Mouse (Mus musculus): ENCODE data around the gene Igfbp3.

The Igfbp3 gene

DNA sequence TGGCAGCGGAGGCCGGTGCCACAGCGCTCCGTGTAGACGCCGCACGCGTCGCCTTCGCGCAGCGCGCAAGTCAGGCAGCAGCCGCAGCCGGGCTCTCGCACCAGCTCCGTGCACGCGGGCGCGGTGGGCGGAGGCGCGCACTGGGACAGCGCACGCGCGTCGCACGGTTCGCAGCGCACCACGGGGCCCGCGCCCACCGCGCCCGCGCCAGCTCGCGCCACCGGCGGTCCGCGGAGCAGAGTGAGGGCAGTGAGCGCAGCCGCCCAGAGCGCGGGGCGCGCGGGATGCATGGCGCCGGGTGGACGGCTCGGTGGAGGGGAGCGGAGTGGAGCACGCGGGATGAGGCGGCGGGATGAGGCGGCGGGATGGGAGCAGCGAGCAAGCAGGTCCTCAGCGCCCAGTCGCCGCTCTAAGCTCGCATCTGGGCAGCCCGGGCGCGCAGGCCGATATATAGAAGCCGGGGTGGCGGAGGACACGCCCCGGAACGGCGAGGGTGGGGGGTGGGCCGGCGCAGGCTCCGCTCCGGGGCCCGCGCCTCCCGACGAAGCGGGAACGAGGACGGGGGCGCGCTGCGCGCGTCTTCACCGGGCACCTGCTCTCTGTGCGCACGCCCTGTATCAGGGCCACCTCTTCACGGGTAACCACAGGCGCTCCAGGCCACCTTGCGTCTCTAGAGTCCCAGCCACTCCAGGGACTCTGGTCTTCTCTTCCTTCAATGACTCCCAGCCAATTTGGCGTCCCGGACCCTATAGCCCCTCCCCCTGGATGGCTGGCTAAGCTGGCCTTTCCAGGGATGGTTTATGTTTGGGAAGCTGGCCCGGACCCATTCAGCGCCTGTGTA lies at the start of gene Igfbp3:
TSS of gene Igfbp3 (minus strand) at position 423 of the 841 bp plus-strand sequence.
- DNase-seq (ENCODE audit: low spot score): peak; percentile 68

DNA sequence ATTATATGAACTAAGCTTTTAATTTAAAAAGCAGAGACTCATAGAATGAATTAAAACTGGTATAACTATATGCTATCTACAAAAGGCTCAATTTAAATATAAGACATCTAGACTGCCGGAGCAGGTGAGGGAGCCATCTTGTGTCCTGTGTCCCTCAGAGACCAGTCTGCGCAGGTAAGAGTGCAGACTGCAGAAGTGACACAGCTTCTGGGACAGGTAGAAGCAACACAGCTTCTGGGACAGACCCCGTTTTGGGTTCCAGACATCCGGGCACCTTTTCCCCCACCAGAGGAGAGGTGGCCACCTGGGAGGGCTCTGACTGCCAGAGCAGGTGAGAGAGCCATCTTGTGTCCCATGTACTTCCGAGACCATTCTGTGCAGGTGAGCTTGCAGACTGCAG lies 37.1 kb upstream of the Igfbp3 start:
- no peak for DNase-seq (ENCODE audit: low spot score)

DNA sequence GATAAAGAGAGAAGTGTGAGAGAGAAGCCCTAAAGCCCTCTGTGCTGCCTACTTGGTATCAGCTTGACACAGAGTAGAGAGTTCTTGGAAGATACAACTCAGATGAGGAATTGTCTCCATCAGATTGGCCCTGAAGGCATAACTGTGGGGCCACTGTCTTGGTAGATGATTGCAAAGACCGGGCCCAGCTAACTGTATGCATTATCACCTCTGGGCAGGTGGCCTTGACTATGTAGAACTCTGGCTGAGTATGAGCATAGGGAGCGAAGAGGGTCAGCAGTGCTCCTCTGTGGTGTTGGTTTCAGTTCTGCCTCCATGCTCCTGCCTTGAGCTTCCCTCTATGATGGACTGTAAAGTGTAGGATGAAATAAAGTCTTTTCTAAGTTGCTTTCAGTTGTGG lies 36.7 kb upstream of the Igfbp3 start:
- no peak for DNase-seq (ENCODE audit: low spot score)

DNA sequence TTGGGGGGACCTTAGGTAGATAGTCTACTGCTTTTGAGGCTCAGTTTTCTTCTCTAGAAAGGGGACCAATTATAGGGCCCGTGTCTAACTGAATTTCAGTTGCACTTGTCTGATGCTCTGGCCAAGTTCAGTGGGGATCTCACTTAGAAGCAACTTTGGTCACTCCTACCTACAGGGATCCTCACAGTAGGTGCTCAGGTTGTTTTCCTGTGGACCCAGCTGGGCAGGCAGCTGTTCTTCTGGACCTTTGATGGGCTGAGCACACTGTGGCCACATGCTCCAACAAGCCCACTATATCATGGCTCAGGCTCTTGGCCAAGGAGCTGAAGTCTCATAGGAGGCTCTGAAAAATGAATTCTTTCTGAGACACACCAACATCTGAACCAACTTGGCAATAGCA lies 31.1 kb upstream of the Igfbp3 start:
- no peak for DNase-seq (ENCODE audit: low spot score)

DNA sequence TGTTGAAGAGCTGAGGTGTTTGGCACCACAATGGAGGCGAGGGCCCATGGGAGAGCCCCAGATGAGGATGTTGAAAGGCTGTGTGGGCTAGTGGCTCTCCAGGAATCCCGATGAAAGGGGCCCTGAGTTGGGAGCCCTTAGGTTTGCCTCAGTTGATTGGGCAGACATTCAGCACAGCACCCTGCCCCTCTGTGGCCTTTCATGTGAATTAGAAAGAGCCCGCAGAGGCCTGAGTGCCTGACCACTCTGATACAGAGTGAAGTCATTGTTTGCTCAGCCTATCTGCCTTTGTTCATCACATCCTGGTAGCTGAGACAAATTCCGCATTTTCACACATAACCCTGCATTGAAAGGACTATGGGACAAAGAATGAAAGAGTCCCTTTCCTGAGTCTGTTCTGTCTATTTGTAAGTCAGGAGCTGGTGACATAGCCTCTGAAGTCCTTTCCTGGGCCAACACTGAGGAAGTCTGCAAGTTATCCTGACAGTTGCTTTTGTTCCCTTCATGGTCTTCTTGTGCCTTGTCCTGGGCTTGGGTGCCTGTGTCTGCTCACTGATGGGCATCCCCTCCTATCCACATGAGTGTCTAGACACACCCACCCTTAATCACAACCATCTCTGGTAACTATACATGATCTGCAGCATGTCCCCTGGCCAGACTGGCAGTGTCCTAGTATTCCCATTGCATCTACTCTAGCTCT lies 25.5 kb upstream of the Igfbp3 start:
- DNase-seq (ENCODE audit: low spot score): no peak

DNA sequence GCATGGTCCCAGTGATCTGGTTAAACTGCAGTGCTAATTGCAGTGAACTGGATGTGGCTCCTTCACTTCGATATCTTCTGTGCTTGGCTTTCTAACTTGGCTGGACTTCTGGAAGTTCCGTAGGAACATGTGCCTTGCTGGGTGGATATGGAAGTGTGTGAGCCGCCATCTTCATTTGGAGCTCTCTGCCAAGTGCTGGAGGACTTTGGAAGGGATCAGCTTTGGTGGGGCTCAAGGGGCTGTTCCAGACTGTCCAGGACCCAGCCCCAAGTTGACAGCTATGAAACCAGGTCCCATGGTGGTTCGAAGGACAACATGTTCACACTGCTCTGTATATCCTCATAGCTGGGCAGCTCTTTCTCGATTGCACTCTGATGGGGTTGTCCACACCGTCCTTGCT lies 24.8 kb upstream of the Igfbp3 start:
- DNase-seq (ENCODE audit: low spot score): no peak

DNA sequence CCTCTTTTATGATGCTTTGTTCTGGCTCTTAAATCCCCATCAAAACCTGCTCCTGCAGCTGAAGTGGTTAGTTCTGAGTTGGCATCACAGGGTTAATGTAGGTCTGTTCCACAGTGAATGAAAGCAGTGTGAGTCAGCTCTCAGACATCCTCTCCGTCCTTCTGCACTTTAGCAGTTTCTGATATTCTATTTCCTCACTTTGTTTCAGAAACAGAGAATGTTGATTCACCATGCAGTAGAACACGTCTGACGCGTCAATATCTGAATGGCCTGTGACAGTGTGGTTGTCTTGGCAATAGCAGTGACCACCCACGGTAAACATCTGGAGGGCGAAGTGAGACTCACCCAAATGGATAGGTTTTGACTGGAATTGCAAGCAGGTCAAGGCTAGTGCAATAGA lies 24.0 kb upstream of the Igfbp3 start:
- no peak for DNase-seq (ENCODE audit: low spot score)

DNA sequence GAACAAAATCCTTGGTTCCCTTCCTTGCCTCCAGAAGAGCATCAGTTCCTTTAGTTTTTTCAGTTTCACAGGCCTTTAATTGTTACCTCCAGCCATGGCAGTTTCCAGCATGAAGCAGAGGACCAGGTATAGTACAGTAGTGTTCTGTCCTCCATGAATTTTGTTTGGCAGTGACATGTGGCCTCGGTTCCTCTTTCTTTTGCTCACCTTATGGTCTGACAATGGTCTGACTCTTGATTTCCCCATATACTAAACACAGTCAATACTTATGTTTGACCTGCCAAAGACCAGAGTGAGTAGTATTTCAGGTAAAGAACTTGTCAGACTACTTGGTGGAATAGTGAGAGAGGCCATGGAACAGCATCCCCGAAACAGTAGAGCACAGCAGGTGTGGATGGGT lies 23.0 kb upstream of the Igfbp3 start:
- DNase-seq (ENCODE audit: low spot score): no peak

DNA sequence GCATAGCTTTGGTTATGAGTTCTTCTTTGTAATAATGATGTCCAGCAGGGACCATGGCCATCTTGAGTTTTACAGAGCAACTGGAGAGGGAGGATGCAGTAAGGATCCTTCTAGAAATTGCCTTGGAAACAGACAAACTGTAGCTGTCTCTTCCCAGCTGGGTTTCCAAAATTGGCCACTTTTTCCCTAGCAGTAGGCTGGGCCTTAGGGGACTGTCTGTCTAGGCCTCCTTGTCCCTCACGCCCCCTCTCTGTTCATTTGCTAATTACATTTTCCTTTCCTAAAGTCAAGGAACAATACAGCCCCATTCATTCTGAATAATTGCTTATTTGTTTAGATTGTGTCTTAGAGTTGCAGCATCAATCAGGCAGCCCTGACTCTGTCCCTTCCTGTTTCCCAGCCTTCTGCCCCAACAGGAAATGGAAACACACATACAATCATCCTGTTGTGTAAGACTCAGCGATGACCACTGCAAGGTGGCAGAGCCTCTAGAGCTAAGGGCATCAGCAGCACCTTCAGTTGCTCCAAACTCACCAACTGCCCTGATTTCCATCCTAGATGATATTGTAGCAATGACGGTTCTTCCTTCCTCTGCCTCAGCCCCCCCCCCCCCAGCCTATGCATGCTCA lies 21.4 kb upstream of the Igfbp3 start:
- no peak for DNase-seq (ENCODE audit: low spot score)

DNA sequence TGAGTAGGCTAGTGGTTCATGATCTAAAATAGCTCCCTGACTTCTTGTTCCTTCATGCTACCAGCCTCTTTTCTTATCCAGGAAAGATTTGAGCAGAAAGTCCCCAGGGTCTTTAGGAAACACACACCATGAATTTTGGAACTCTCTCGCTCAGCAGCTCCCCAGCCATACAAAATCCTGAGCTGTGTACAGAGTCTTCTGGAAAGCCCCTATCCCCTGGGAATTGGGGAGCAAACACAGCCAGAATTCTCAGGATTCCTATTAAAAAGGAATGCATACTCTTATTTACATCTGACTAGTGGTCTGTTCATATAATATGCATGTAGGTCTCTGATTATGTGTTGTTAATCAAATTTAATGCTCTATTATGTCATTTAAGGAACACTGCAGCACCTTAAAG lies 20.7 kb upstream of the Igfbp3 start:
- DNase-seq (ENCODE audit: low spot score): no peak

DNA sequence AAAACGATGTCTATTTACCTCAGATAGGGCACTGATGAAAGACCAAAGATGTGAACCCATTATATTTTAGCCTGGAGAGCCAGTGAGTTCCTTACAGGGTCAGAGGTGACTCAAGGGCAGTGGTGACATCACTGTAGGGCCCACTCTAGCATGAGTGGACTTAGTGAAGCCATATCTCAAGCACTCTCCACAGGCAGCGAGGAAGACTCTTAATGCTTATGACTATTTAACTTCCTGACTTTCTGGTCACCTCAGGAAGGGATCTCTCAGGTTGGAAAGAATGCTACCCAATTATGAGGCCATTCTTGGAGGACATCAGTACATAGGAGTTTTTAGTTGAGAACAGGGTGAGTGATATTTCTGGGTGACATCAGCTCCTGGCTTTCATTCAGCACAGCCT lies 19.6 kb upstream of the Igfbp3 start:
- no peak for DNase-seq (ENCODE audit: low spot score)

DNA sequence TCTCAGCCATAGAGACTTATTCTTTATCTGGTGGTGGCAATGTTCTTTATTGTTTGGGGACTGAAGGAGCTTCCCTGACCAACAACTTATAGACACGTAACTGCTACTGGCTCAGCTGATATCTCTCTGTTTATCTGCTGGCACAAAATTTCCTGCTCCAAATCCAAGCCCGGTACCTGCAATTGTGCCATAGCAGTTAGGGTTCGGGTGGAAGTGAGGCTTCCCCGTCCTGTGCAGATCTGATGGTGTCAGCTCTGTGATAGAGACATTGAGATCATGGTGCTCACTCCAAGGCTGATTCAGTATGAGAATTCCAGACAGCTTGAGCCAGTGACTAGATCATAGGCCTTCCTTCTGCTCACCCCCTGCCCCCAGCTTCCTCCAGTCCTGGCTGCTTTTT lies 18.2 kb upstream of the Igfbp3 start:
- DNase-seq (ENCODE audit: low spot score): no peak

DNA sequence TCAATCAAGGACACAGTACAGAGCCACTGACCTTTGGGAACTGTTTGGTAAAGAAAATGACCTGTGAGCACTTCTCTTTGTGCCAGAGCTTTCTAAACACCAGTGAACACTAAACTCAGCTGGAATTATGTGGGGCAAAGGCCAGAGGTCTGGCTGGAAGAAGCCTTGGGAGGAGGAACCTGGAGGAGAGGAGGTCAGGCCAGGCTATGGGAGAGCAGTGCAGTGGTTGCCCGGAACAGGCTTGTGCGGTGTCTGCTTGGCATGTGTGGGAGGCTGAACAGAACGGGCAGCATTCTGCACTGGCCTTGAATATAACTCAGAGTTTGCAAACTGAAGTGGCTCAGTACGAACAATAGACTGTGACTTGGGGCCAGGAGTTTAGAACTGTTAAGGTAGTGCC lies 16.3 kb upstream of the Igfbp3 start:
- no peak for DNase-seq (ENCODE audit: low spot score)

DNA sequence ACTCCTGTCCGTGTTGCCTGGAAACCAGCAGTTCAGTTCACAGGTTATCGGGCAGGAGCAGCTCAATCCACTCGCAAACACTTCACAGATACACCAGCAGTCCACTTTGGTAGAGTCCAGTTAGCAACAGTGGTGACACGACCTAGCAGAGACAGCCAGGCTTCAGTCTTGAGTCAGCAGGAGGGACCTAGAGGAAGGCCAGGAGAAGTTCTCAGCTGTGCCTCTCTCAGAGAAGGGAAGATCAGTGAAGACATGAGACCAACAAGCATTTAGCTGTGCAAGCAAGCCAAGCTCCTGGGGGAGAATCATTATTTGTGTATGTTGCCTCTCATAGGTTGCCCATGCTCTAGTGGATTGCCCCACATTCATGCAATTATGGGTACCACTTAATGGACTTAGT lies 14.4 kb upstream of the Igfbp3 start:
- DNase-seq (ENCODE audit: low spot score): no peak

DNA sequence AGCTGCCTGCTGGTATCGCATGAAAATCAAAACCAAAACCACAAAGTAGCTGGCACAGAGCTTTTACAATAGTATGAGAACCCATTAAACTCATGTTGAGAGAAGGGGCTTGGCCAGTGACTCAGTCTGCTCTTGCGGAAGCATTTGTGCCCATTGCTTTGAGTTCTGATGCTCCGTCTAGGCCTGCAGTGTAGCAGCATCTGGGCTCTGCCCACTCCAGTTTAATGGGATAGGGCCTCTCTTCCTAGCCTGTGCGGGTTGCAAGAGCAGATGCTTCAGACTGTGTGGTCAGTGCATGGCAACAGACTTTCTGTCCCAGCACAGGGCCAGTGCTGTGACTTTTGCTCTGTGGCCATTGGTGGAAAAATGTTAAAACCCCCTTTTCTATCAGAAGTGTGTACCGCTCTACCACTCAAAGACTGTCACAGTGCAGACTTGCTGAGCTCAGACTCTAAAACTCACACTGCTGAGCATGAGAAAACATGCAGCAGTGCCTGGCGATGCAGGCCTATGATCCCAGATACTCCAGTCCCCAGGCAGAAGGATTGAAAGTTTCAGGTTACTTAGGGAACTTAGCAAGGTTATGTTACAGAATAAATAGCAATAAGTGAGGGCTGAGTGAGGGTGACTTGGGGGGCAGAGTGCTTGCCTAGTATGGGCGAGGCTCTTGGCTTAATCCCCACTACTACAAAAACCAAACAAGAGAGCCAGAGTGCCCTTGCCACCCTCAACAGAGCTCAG lies 13.3 kb upstream of the Igfbp3 start:
- no peak for DNase-seq (ENCODE audit: low spot score)

DNA sequence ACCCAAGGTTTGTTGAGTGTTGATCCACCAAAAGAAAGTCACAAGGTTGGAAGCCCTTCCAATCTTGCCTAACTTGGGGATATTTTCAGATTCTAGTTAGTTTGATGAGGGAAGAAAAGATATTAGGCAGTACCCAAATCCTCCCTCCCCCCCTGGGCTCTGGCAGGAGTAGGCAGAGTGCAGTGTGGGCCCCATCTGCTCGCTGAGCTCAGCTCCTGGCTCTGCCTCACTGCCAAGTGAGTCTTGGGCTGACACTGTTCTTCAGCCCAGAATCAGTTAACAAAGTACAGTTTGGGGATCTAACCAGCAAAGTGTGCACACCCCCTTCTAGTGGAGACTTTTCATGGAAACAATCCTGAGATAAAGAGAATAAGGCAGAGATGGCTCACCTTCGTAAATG lies 12.5 kb upstream of the Igfbp3 start:
- no peak for DNase-seq (ENCODE audit: low spot score)

DNA sequence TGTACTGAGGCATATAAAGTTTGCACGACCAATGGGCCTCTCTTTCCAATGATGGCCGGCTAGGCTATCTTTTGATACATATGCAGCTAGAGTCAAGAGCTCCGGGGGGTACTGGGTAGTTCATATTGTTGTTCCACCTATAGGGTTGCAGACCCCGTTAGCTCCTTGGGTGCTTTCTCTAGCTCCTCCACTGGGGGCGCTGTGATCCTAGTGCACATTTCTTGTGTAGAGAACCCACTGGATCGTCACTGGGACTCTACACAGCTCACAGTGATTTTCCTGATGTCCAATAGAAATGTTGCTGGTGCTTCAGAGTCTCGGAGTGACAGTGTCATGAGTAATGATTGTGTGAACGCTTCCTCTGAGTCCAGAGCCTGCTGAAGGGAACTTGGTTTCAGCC lies 8.1 kb upstream of the Igfbp3 start:
- DNase-seq (ENCODE audit: low spot score): peak; percentile 24

DNA sequence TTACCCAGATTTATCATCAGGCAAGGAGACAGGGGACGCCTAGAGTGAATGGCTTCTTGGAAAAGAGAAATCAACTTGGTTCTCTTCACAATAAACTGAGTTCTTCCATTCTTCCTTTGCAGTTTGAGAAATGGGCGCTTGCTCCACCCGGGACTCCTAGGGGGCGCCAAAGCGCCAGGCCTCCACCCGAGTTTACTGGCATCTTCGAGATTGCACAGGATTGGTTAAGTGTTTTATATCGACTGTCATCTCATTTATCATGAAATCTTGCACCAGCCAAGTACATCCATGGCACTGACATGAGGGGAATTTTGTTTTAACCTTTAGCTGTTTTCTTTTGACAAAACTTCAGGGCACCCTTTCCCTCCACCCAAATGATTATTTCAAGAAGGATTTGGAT lies 2.0 kb upstream of the Igfbp3 start:
- DNase-seq (ENCODE audit: low spot score): peak; percentile 72

DNA sequence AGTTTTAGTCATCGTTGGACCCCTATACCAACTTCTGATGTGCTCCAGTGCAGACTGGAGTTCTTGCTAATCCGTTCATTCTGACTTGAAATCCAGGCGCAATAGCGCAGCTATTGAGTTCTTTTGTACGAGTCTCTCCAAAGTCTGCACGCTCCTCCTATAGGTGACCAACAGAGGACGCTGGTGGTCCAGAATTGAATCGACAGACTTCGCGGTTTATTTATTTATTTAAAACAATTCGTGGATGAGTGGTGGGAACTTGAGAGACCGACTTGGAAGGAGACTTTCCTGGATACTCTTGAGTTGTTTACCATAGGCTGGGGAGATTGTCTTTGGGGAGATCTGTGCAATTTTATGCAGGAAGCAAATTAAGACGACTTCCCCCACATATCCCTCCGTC lies 1.0 kb upstream of the Igfbp3 start:
- peak; percentile 79 for DNase-seq (ENCODE audit: low spot score)

DNA sequence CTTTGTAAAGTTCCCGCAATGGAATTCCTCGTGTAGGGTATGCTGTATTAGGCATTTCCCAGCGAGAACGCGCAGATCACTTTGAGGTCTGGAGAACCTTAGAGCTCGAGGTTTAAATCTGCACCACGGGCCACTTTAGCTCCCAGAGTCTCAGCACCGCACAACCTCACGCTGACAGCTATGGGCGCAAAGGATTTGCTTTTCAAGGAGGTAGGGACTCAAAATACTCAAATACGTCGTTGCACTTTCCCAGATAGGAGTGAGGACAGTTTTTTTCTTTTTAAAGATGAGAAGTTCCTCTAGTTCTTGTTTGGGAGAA lies 578 bp upstream of the Igfbp3 start:
- DNase-seq (ENCODE audit: low spot score): no peak

DNA sequence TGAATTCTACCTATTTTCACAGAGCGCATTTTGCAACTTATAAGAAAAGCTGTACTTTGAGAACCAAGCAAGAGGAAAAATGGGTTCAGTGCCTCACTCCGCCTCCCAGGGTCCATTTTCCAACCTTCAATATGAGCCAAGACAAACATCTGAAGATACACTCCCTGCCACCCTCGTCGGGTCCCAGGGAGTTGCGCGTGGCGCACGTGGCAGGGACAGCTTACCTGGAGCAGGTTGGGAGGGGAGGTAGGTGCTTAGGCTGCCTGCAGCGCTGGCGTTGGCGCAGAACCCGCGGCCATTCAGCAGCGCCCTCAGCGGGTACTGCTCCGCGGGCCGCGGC lies 592 bp downstream of the Igfbp3 start:
- peak; percentile 11 for DNase-seq (ENCODE audit: low spot score)

DNA sequence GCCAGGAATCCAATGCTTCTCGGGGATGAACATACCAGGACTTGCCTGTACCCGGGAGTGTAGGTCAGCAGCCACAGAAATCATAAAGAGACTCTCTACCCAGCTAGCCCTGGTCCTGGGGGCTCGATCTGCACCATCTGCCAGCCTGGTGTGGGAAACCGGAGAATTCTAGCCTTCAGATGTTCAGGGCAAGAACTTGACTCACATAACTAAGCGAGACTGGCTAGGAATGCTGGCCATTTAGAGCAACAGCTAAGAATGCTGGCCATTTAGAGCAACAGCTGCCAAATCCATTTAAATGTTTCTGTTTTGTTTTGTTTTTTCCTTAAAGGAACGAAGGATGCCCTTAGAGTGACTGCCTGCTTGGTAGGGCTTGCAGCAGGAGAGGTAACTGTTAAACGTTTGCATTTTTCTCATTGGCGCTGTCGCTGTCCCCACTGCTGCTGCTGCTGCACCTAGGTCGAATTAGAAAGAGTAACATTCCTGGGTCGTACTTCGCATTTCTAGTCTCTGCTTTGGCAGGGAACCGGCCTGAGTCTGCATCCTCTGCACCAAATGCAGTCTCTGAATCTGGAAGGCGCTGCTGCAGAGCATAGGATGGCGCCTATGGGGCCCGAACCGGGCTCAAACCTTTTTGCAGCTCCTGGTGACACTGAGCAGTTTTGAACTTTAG lies 1.5 kb downstream of the Igfbp3 start:
- DNase-seq (ENCODE audit: low spot score): no peak
